Mouse (Mus musculus): ENCODE results near the gene Mpv17.

Gene Mpv17

GRCm38 (mm10) chr5:31154152-31154553 is at the start of gene Mpv17:
TSS of gene Mpv17 (minus strand) at chr5:31154251.
- in situ Hi-C loops (cut with MboI, MseI): no loop called here

- in situ Hi-C loops (cut with MboI, MseI): no loop called here
Observed at GRCm38 (mm10) chr5:31202933-31203332, 48.9 kb upstream of the Mpv17 start.

DNA sequence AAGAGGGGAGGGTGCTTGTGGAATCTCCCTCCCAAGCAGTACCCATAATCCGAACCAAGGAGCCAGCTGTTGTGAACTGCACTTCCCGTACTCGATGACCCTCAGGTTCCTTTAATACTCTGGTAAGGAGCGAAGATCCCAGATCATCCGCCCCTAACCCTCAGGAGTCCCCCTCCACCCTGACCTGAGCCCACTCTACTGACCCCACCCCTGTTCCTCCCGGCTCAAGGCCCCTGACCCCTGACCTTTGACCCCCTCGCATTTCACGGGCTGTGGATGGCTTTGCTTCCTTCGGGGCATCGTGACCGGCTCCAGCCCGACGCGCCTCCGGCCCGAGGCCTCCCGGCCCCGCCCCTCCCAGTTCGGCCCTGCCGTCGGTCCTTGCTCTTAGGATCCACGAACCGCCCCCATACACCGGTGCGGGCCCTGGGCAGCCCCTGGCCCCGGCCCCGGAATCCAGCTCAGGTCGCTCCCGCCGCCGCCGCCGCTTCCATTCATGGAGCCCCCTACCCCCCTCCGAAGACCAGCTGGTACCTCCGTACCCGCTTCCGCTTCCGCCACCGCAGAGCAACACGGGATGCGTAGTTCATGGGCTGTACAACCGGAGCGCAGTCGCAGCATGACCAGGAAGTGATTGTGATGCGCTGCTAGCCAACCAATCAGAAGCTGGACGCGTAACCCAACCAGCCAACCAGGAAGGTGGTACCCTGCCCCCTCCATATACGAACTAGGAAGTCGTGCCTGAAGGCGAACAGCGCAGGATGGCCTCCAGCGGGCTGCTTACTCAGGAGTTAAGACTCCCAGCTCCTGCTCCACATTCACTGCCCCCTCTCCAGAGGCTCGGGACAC is 47.9 kb upstream of the Mpv17 start, which contains the start of gene Zfp513:
TSS of gene Zfp513 (minus strand) at position 562 of the 849 bp plus-strand sequence.
- in situ Hi-C loops (cut with MboI, MseI): no loop called here

DNA sequence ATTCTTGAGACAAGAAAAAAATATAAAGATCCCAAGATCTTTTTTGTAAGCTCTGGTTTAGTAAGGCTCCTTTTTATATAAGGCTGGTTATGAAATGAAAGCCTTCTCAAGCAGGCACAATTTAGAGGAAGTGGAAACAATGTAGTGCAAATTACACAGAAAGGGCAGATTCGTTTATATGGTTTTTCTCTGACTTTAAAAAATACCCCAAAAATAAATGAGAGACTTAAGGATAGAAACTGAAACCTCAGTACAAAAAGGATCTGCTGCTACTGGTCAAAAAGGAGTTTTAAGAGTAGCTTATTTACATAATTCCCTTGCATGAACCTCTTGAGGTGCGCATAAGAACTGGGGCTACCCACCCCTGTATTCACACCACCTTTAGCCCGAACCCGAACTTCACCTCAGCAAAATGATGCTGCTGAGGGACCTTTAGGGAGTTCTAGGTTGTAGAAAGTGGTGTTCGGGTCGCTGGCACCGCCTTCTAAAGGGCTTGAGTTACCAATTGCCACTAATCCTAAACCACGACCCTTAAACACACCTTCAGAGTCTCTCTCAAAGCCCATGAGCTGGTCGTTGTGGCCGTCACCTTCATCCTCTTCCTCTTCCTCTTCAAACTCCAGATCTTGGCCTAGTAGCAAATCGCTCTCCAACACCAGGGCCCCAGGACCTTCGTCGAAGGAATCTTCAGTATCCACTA is 47.1 kb upstream of the Mpv17 start:
- in situ Hi-C loops (cut with MboI, MseI): no loop called here

DNA sequence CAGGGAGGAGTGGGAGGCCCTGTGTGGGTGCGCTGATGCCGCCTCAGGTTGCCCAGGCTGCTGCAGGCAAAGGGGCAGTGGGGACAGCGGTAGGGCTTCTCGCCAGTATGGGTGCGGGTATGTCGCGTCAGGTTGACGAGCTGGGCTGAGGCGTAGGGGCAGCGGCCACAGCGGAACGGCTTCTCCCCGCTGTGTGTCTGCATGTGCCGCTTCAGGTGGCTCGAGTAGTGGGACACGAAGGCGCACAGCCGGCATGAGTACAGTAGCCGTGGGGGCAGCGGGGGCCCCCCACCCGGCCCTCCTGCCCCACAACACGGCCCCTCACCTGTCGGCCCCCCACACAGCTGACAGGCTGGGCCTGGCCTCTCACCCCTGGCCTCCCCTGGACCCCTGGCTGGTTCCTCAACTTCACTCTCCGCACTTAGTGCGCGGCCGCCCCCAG is 46.3 kb upstream of the Mpv17 start:
- in situ Hi-C loops (cut with MboI, MseI): no loop called here

- in situ Hi-C loops (cut with MboI, MseI): loop anchor here (10.0 kb wide), 1 partner anchor 965 kb away; the partner anchor contains the start of gene Selenoi
Observed at GRCm38 (mm10) chr5:31199893-31200292, 45.8 kb upstream of the Mpv17 start.

- in situ Hi-C loops (cut with MboI, MseI): loop anchor here (10.0 kb wide), 1 partner anchor 965 kb away; the partner anchor contains the start of gene Selenoi
Observed at GRCm38 (mm10) chr5:31199321-31199892, 45.4 kb upstream of the Mpv17 start.

- in situ Hi-C loops (cut with MboI, MseI): loop anchor here (10.0 kb wide), 1 partner anchor 964 kb away; the partner anchor contains the start of gene Selenoi
Observed at GRCm38 (mm10) chr5:31198616-31199320, 44.7 kb upstream of the Mpv17 start.

DNA sequence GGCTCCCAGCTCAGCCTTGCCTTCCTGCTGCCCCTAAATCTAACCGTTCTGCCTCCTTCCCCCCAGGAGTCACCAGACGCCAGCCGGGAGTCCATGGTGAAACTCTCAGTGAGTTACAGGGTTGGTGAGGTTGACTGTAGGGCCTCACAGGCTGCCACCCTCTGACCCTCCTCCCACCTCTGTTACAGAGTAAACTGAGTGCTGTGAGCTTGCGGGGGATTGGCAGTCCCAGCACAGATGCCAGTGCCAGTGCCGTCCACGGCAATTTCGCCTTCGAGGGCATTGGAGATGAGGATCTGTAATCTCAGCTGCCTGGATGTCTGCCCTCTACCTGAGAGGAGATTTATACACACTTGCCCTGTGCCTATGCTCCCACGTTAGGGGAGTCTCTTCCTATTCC is 44.1 kb upstream of the Mpv17 start:
- in situ Hi-C loops (cut with MboI, MseI): loop anchor here (10.0 kb wide), 1 partner anchor 963 kb away; the partner anchor contains the start of gene Selenoi

DNA sequence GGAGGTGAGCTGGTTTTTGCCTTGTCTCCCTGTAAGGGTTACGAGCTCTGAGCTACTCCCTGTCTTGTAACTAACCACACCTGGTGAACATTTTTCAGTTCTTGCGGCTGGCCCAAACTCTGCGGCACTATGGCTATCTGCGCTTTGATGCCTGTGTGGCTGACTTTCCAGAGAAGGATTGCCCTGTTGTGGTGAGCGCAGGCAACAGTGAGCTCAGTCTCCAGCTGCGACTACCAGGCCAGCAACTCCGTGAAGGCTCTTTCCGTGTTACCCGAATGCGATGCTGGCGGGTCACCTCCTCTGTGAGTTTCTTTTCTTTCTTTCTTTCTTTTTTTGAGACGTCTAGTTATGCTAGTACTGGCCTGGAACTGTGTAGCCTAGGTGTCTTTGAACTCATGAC is 43.0 kb upstream of the Mpv17 start:
- in situ Hi-C loops (cut with MboI, MseI): loop anchor here (10.0 kb wide), 1 partner anchor 962 kb away; the partner anchor contains the start of gene Selenoi

DNA sequence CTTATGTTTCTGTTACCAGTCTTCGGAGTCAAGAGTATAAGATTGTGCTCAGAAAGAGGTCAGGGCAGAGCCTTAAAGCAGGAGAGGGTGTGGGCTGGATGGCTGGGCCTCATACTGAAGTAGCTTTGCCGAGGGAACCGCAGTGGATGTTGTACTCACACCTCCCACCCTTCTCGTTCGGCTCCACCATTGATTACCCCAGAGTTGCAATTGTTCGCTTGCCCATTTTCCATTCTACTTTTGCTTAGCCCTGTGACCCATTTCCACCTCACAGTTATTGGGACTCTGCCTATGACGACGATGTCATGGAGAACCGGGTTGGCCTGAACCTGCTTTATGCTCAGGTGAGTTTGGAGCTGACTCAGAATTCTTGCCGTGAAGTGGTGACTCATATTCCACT is 42.2 kb upstream of the Mpv17 start:
- in situ Hi-C loops (cut with MboI, MseI): loop anchor here (10.0 kb wide), 1 partner anchor 961 kb away; the partner anchor contains the start of gene Selenoi

DNA sequence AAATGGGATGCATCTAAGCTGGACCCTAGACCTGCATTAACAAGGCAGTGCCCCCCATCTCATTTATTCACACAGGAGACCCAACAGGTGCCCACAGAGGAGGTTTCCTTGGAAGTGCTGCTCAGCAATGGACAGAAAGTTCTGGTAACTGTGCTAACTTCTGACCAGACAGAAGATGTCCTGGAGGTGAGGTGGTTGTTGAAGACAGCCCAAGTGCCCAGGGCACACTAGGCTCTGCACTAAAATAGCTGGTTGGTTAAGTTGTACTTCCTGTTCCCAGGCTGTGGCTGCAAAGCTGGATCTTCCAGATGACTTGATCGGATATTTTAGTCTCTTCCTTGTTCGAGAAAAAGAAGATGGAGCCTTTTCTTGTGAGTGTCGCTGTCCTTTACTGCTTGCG is 41.6 kb upstream of the Mpv17 start:
- in situ Hi-C loops (cut with MboI, MseI): loop anchor here (10.0 kb wide), 1 partner anchor 961 kb away; the partner anchor contains the start of gene Selenoi

GRCm38 (mm10) chr5:31194486-31195485 is 40.7 kb upstream of the Mpv17 start:
- in situ Hi-C loops (cut with MboI, MseI): loop anchor here (10.0 kb wide), 1 partner anchor 960 kb away; the partner anchor contains the start of gene Selenoi

GRCm38 (mm10) chr5:31193631-31194281 is 39.7 kb upstream of the Mpv17 start:
- in situ Hi-C loops (cut with MboI, MseI): loop anchor here (10.0 kb wide), 1 partner anchor 959 kb away; the partner anchor contains the start of gene Selenoi

DNA sequence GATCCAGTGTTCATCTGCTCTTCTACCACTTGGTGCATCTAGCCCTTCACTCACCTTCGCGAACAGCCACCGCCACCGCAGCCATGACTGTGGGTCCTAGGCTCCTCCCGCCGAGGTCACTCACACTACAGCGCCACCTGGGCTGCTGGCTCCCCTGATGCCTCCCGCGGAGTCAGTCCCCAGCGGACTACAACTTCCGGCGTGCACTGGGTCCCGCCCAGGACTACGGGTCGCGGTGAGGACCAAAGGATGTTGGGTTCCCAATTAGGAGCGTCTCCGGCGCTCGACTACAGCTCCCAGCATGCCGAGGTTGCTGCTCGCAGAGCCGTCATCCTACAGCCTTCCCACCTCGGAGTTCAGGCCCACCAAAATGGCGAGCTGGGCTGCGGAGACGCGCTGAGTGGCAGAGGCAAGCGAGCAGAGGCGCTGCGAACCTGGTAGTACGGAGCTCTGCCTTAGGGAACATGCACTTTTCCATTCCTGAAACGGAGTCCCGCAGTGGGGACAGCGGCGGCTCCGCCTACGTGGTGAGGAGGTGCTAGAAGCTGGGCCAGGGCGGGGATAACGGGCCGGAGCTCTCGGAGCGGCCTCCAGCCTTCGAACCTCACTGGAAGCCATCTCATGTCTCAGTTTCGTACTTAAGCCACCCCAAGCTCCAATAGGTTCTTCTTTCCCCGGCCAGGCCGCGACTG is 39.0 kb upstream of the Mpv17 start, which contains the start of the genes Snx17 and Eif2b4:
TSS of gene Snx17 (plus strand) at position 289 of the 692 bp plus-strand sequence.
TSS of gene Eif2b4 (minus strand) at position 492 of the 692 bp plus-strand sequence.
- in situ Hi-C loops (cut with MboI, MseI): loop anchor here (10.0 kb wide), 1 partner anchor 958 kb away; the partner anchor contains the start of gene Selenoi

DNA sequence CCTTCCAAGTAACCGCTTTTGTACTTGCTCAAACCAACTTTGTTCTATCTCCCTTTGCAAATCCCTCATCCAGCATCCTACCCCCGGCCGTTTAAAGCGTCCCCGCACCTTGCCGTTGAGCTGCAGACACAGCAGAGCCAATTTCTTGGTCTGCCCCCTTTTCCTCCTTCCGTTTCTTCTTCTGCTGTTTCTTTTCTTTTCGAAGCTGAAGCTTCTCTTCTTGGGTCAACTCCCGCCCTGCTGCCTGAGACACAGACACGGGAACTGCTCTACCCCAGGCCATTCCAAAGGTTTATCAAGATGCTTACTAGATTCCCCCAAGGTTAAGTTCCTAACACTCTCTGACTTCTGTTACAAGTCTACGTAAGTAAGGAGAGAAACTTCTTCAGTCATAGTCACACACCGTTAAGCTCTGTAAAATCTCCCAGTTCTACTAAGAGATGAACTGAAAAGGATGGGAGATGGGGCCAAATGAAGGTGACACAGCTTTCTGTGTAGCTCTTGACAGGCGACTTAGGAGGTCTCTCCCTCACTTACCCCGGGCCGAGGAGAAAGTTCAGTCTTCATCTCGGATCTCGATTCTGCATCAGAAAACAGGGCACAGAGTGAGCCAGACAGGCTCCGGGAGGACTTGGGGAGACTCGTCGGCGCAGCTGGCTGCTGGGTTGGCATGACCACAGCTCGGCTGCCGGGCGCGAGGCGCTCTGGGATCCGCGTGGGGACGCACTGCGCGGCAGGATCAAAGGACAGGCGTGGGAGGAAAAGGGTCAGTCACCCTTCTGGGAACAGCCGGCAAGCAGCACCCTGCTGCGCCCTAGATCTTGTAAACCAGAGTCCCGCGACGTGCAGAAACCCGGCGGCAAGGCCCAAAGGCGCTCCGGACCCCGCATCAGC is 38.2 kb upstream of the Mpv17 start:
- in situ Hi-C loops (cut with MboI, MseI): loop anchor here (10.0 kb wide), 1 partner anchor 957 kb away; the partner anchor contains the start of gene Selenoi

- in situ Hi-C loops (cut with MboI, MseI): loop anchor here (10.0 kb wide), 1 partner anchor 955 kb away; the partner anchor contains the start of gene Selenoi
Observed at GRCm38 (mm10) chr5:31190201-31190600, 36.1 kb upstream of the Mpv17 start.

Data from T-helper 2 cell (primary cell).